Mouse (Mus musculus) heart, embryonic 12.5 days (tissue): ENCODE measurements around the gene Ugt1a10. TPM values are rescaled to one million over a fixed set of nuclear protein-coding genes. Genes with fewer than 3 reads are reported as not detected.

Experiments used
- ATAC-seq: fragments of 200-750 bp; cut with Nextera tagmentation; 2 replicates; pipeline ENCODE4 v1.8.0; 2017; ENCODE audit warnings: moderate TSS enrichment, moderate library complexity; ENCODE audit not compliant: insufficient number of reproducible peaks, low FRiP score
- H3K27ac ChIP-seq: fragments of 300-500 bp; sonication (generic); 2 replicates; pipeline ENCODE4 v1.5.1; 2016; ENCODE audit warnings: mild to moderate bottlenecking, moderate library complexity; ENCODE audit not compliant: poor library complexity, severe bottlenecking
- H3K27me3 ChIP-seq: fragments of 300-500 bp; sonication (generic); replicated peaks from 2 replicates; pipeline ENCODE4 v1.6.1; 2016; ENCODE audit warnings: mild to moderate bottlenecking, moderate library complexity
- H3K36me3 ChIP-seq: fragments of 300-500 bp; sonication (generic); 2 replicates; pipeline ENCODE4 v1.6.1; 2016; ENCODE audit warnings: mild to moderate bottlenecking, moderate library complexity
- H3K4me1 ChIP-seq: fragments of 300-500 bp; sonication (generic); replicated peaks from 2 replicates; pipeline ENCODE4 v1.6.1; 2016; ENCODE audit warnings: mild to moderate bottlenecking
- H3K4me2 ChIP-seq: fragments of 300-500 bp; sonication (generic); 2 replicates; pipeline ENCODE4 v1.6.1; 2016; ENCODE audit warnings: mild to moderate bottlenecking, moderate library complexity
- H3K4me3 ChIP-seq: fragments of 300-500 bp; sonication (generic); 2 replicates; pipeline ENCODE4 v1.5.1; 2016; ENCODE audit warnings: mild to moderate bottlenecking
- H3K9ac ChIP-seq: fragments of 300-500 bp; sonication (generic); 2 replicates; pipeline ENCODE4 v1.6.1; 2016; ENCODE audit warnings: mild to moderate bottlenecking, moderate library complexity
- H3K9me3 ChIP-seq: fragments of 300-500 bp; sonication (generic); replicated peaks from 2 replicates; pipeline ENCODE4 v1.6.1; 2016; ENCODE audit warnings: mild to moderate bottlenecking, moderate library complexity
- WGBS: fragments of 180-500 bp; shearing (Covaris S2); methylation state at CpG from one replicate; pipeline ENCODE4 v1.1.7; 2016; 5-methylcytosine and 5-hydroxymethylcytosine counted together
- polyA plus RNA-seq: library from polyadenylated mRNA; unstranded; fragments of >200 nt; fragmentation: Nextera tagmentation; extraction: Ambion mirVana; gene quantifications from 2 replicates; pipeline ENCODE4 v1.2.1, GENCODE M21; 2016

The Ugt1a10 gene
- polyA plus RNA-seq, 1 experiment from 2014 or later: not detected

GRCm38 (mm10) chr1:88247660-88248059 lies 192.5 kb downstream of the Ugt1a10 start:
- no peaks in the 10 kb centered on the region for H3K4me1 ChIP-seq
- no peak overlapping the region for H3K4me3 ChIP-seq
- WGBS: 40% methylated on average over 2 of the region's 2 CpGs
- H3K9ac ChIP-seq: no peak overlapping the region
- no peaks in the 10 kb centered on the region for H3K27me3 ChIP-seq
- no peak for ATAC-seq
- H3K4me2 ChIP-seq: no peak overlapping the region
- no peak overlapping the region for H3K27ac ChIP-seq
- no peaks in the 10 kb centered on the region for H3K36me3 ChIP-seq
- H3K9me3 ChIP-seq: peaks cover 95% of the 10 kb centered on the region

GRCm38 (mm10) chr1:88248658-88249057 lies 193.5 kb downstream of the Ugt1a10 start:
- Histone ChIP-seq H3K4me1 (no peaks in the 10 kb centered on the region), H3K4me2 (no peak overlapping the region), H3K36me3 (no peaks in the 10 kb centered on the region), H3K9me3 (peaks cover 96% of the 10 kb centered on the region), H3K4me3 (no peak overlapping the region), H3K9ac (no peak overlapping the region), H3K27me3 (no peaks in the 10 kb centered on the region), H3K27ac (no peak overlapping the region)
- 62% methylated on average over 4 of the region's 4 CpGs for WGBS
- no peak for ATAC-seq

GRCm38 (mm10) chr1:88249596-88249995 lies 194.4 kb downstream of the Ugt1a10 start:
- H3K4me2 ChIP-seq: no peak overlapping the region
- no peaks in the 10 kb centered on the region for H3K36me3 ChIP-seq
- WGBS: 69% methylated on average over 7 of the region's 7 CpGs
- no peak overlapping the region for H3K27ac ChIP-seq
- no peak for ATAC-seq
- no peaks in the 10 kb centered on the region for H3K4me1 ChIP-seq
- H3K4me3 ChIP-seq: no peak overlapping the region
- no peak overlapping the region for H3K9ac ChIP-seq
- no peaks in the 10 kb centered on the region for H3K27me3 ChIP-seq
- peaks cover 92% of the 10 kb centered on the region for H3K9me3 ChIP-seq

- H3K4me2 ChIP-seq: no peak overlapping the region
- H3K9ac ChIP-seq: no peak overlapping the region
- no peaks in the 10 kb centered on the region for H3K36me3 ChIP-seq
- no peak for ATAC-seq
- H3K27ac ChIP-seq: no peak overlapping the region
- no peaks in the 10 kb centered on the region for H3K27me3 ChIP-seq
- no peak overlapping the region for H3K4me3 ChIP-seq
- 75% methylated on average over 5 of the region's 5 CpGs for WGBS
- no peaks in the 10 kb centered on the region for H3K4me1 ChIP-seq
- H3K9me3 ChIP-seq: peaks cover 92% of the 10 kb centered on the region
Measured at GRCm38 (mm10) chr1:88250023-88250422, 194.8 kb downstream of the Ugt1a10 start.

DNA sequence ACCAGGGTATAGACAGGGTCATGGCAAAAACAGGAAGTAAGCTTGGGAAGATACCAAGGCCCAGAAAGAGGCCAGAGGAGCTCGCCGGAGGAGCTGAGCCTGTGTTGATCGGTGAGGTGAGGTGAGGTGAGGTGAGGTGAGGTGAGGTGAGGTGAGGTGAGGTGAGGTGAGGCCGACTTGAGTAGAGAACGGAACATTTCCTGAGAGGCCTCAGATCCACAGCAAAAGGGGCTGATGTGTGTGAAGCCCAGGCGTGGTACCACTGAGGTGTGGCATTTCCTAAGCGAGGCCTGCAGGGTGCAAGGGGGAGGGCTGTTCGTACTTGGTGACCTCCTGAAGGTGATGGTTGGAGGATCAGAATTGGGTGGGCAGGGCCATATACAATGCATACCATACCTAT lies 197.9 kb downstream of the Ugt1a10 start:
- H3K27me3 ChIP-seq: no peaks in the 10 kb centered on the region
- H3K9me3 ChIP-seq: peaks cover 91% of the 10 kb centered on the region
- H3K4me3 ChIP-seq: no peak overlapping the region
- no peak overlapping the region for H3K27ac ChIP-seq
- no peaks in the 10 kb centered on the region for H3K4me1 ChIP-seq
- no peak for ATAC-seq
- no peaks in the 10 kb centered on the region for H3K36me3 ChIP-seq
- H3K4me2 ChIP-seq: no peak overlapping the region
- WGBS: 67% methylated on average over 8 of the region's 8 CpGs
- no peak overlapping the region for H3K9ac ChIP-seq

DNA sequence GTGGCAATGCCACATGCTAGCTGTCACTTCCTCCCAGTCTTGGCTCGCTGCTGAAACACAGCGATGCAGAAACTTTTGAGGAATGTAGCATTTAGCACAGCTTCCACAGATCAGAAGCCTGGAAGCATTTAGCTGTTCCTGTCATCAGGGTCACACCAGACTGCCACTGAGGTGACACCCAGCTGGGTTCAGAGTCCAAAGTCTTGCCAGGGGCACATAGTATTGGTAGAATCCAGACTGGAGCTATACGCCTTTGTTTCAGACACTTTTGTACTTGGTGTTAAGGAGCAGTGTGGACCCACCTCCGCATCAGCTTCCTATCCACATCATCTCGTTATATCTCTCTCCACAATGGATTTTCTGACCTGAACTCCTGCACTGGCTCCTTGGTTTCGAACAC lies 198.4 kb downstream of the Ugt1a10 start:
- 61% methylated on average over 6 of the region's 6 CpGs for WGBS
- no peaks in the 10 kb centered on the region for H3K4me1 ChIP-seq
- H3K27ac ChIP-seq: no peak overlapping the region
- no peaks in the 10 kb centered on the region for H3K27me3 ChIP-seq
- H3K36me3 ChIP-seq: no peaks in the 10 kb centered on the region
- peaks cover 91% of the 10 kb centered on the region for H3K9me3 ChIP-seq
- H3K9ac ChIP-seq: no peak overlapping the region
- no peak for ATAC-seq
- H3K4me3 ChIP-seq: no peak overlapping the region
- H3K4me2 ChIP-seq: no peak overlapping the region

- peaks cover 77% of the 10 kb centered on the region for H3K9me3 ChIP-seq
- no peak for ATAC-seq
- H3K9ac ChIP-seq: no peak overlapping the region
- H3K4me1 ChIP-seq: peaks cover 8% of the 10 kb centered on the region
- no peaks in the 10 kb centered on the region for H3K27me3 ChIP-seq
- no peak overlapping the region for H3K27ac ChIP-seq
- H3K4me3 ChIP-seq: no peak overlapping the region
- H3K36me3 ChIP-seq: peaks cover 4% of the 10 kb centered on the region
- no peak overlapping the region for H3K4me2 ChIP-seq
- 79% methylated on average over 12 of the region's 12 CpGs for WGBS
Measured at GRCm38 (mm10) chr1:88254793-88255465, 199.7 kb downstream of the Ugt1a10 start.

- Histone ChIP-seq H3K27me3 (no peaks in the 10 kb centered on the region), H3K36me3 (peaks cover 10% of the 10 kb centered on the region), H3K27ac (no peak overlapping the region), H3K4me3 (no peak overlapping the region), H3K9me3 (peaks cover 75% of the 10 kb centered on the region), H3K4me2 (no peak overlapping the region), H3K9ac (no peak overlapping the region), H3K4me1 (peaks cover 11% of the 10 kb centered on the region)
- WGBS: 57% methylated on average over 2 of the region's 2 CpGs
- no peak for ATAC-seq
Measured at GRCm38 (mm10) chr1:88255466-88255857, 200.3 kb downstream of the Ugt1a10 start.

GRCm38 (mm10) chr1:88255989-88256754 lies 201.0 kb downstream of the Ugt1a10 start:
- Histone ChIP-seq H3K36me3 (peaks cover 17% of the 10 kb centered on the region), H3K27me3 (no peaks in the 10 kb centered on the region), H3K27ac (no peak overlapping the region), H3K9me3 (peaks cover 68% of the 10 kb centered on the region), H3K4me1 (peaks cover 11% of the 10 kb centered on the region), H3K4me2 (no peak overlapping the region), H3K4me3 (no peak overlapping the region), H3K9ac (no peak overlapping the region)
- no peak for ATAC-seq
- WGBS: 75% methylated on average over 13 of the region's 13 CpGs

DNA sequence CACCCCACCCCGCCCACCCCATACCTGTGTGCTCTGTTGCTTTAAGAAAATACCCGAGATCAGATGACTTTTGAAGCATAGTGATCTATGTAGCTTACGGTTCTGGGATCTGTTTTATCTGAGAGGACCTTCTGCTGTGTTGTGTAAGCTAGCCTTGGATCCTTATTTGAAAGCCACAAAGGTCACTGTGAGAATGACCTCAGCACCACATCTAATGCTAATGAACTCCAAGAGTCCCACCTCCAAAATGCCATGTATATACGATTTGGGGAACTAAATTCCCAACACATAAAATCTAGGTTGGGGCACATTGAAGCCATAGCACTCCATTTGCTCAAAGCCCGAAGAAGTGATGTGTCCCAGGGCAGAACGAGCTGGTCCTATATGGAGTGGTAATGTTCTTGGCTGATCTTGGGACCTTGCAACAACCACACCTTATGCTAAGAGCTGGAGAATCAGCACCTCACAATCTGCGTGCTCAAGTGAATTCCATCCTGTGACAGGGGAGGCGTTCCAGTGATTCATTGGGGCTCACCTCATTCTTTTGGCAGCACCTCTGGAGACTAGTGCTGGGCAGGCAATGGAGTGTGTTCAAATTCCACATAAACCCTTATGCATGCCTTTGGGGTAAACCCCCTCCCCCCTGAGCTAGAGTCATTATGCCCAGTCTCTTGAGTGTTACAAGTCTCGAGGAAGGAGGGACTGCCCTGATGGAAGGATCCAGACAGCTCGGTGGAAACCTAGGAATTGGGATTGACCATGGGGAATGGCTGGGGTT lies 201.9 kb downstream of the Ugt1a10 start:
- no peak for ATAC-seq
- Histone ChIP-seq H3K27me3 (no peaks in the 10 kb centered on the region), H3K4me3 (no peak overlapping the region), H3K4me1 (peaks cover 15% of the 10 kb centered on the region), H3K36me3 (peaks cover 26% of the 10 kb centered on the region), H3K9me3 (peaks cover 62% of the 10 kb centered on the region), H3K9ac (no peak overlapping the region), H3K4me2 (no peak overlapping the region), H3K27ac (no peak overlapping the region)
- 72% methylated on average over 10 of the region's 10 CpGs for WGBS

- Histone ChIP-seq H3K4me3 (no peak overlapping the region), H3K9me3 (peaks cover 56% of the 10 kb centered on the region), H3K9ac (no peak overlapping the region), H3K4me2 (no peak overlapping the region), H3K27ac (no peak overlapping the region), H3K4me1 (peaks cover 20% of the 10 kb centered on the region), H3K36me3 (peaks cover 32% of the 10 kb centered on the region), H3K27me3 (no peaks in the 10 kb centered on the region)
- ATAC-seq: no peak
- 74% methylated on average over 6 of the region's 6 CpGs for WGBS
Measured at GRCm38 (mm10) chr1:88257681-88258080, 202.5 kb downstream of the Ugt1a10 start.
